Mouse (Mus musculus): ENCODE data around the gene Olfr1462.

- no peak for TF ChIP-seq BHLHE40 (IDR thresholded peaks at IDR 0.05; ENCODE audit: low read depth, low read length)
- TF ChIP-seq CTCF (conservative IDR thresholded peaks at IDR 0.05 in 1 of 2, IDR thresholded peaks at IDR 0.05 in 1 of 2; ENCODE audit: low read depth in 2 of 2, low read length in 2 of 2), result no peak
- no peak for TF ChIP-seq E2F4 (IDR thresholded peaks at IDR 0.05; ENCODE audit: insufficient replicate concordance, low read depth, low read length)
- TF ChIP-seq JUND (conservative IDR thresholded peaks at IDR 0.05; ENCODE audit: low read depth, low read length), result no peak
- TF ChIP-seq POLR2A (IDR thresholded peaks at IDR 0.05; ENCODE audit: low read depth, low read length), result no peak
- no peak for TF ChIP-seq ZKSCAN1 (IDR thresholded peaks at IDR 0.05; ENCODE audit: borderline replicate concordance, low read depth, low read length)
- no peak for TF ChIP-seq EP300 (IDR thresholded peaks at IDR 0.05; ENCODE audit: low read length)
Observed at GRCm38 (mm10) chr19:13149449-13149848, 36.1 kb upstream of the Olfr1462 start, which contains the start of gene Olfr1459.

Data from CH12.LX (cell line).